Mouse (Mus musculus) forebrain, embryonic 16.5 days (tissue): ENCODE results near the gene Zfand6. TPM values are rescaled to one million over a fixed set of nuclear protein-coding genes. Genes with fewer than 3 reads are reported as not detected.

Experiments
- ATAC-seq: fragments of 200-750 bp; cut with Nextera tagmentation; 2 replicates; pipeline ENCODE4 v1.8.0; 2017; ENCODE audit warnings: mild to moderate bottlenecking, moderate library complexity
- H3K27ac ChIP-seq: fragments of 300-500 bp; sonication (generic); 2 replicates; pipeline ENCODE4 v1.5.1; 2014; ENCODE audit warnings: low read length, control low read depth
- H3K27me3 ChIP-seq: fragments of 300-500 bp; sonication (generic); replicated peaks from 2 replicates; pipeline ENCODE4 v1.6.1; 2014; ENCODE audit warnings: low read length; ENCODE audit not compliant: control insufficient read depth, insufficient read depth
- H3K36me3 ChIP-seq: fragments of 300-500 bp; sonication (generic); 2 replicates; pipeline ENCODE4 v1.6.1; 2014; ENCODE audit not compliant: control insufficient read depth, insufficient read depth
- H3K4me1 ChIP-seq: fragments of 300-500 bp; sonication (generic); replicated peaks from 2 replicates; pipeline ENCODE4 v1.6.1; 2014; ENCODE audit warnings: low read length; ENCODE audit not compliant: control insufficient read depth, insufficient read depth
- H3K4me2 ChIP-seq: fragments of 300-500 bp; sonication (generic); 2 replicates; pipeline ENCODE4 v1.6.1; 2014; ENCODE audit warnings: mild to moderate bottlenecking, low read length, control low read depth
- H3K4me3 ChIP-seq: fragments of 300-500 bp; sonication (generic); replicated peaks from 2 replicates; pipeline ENCODE4 v1.5.1; 2014; ENCODE audit warnings: mild to moderate bottlenecking, low read length, control low read depth
- H3K9ac ChIP-seq: fragments of 300-500 bp; sonication (generic); replicated peaks from 2 replicates; pipeline ENCODE4 v1.6.1; 2014; ENCODE audit warnings: low read depth, low read length, control low read depth
- H3K9me3 ChIP-seq: fragments of 300-500 bp; sonication (generic); 2 replicates; pipeline ENCODE4 v1.6.1; 2016; ENCODE audit warnings: low read length; ENCODE audit not compliant: control insufficient read depth
- WGBS: fragments of 180-500 bp; shearing (Covaris S2); extraction: QIAGEN DNeasy Blood & Tissue Kit; methylation state at CpG from one replicate; pipeline ENCODE4 v1.1.7; 2014; 5-methylcytosine and 5-hydroxymethylcytosine counted together
- polyA plus RNA-seq: library from polyadenylated mRNA; unstranded; fragments of >200 nt; fragmentation: Nextera tagmentation; extraction: Ambion mirVana; gene quantifications from 2 replicates; pipeline ENCODE4 v1.2.1, GENCODE M21; 2015

Gene Zfand6
- polyA plus RNA-seq = 195 and 198 TPM in 2 replicates

GRCm38 (mm10) chr7:84689251-84690100 is at the start of gene Zfand6:
Gene Zfand6 (minus strand): TSS chr7:84689959.
- Histone ChIP-seq H3K9ac (peak within 1 kb of the TSS; percentile 64), H3K4me1 (peaks cover 6% of the 10 kb centered on the region; the same call in 1 of the 2 replicates), H3K36me3 (no peaks in the 10 kb centered on the region), H3K27me3 (no peaks in the 10 kb centered on the region), H3K4me3 (peak within 1 kb of the TSS; percentile 96), H3K4me2 (peak within 1 kb of the TSS; percentile 97), H3K27ac (peak within 1 kb of the TSS; percentile 65), H3K9me3 (no peaks in the 10 kb centered on the region)
- peak; percentile 99 for ATAC-seq
- under 1% methylated on average over 74 of the region's 87 CpGs for WGBS

GRCm38 (mm10) chr7:84736803-84737202 is 47.0 kb upstream of the Zfand6 start:
- H3K4me3 ChIP-seq = no peak overlapping the region
- H3K27ac ChIP-seq = no peak overlapping the region
- no peak overlapping the region for H3K9ac ChIP-seq
- no peak for ATAC-seq
- 86% methylated on average over 2 of the region's 2 CpGs for WGBS
- H3K4me1 ChIP-seq = no peaks in the 10 kb centered on the region
- H3K4me2 ChIP-seq = no peak overlapping the region
- H3K36me3 ChIP-seq = no peaks in the 10 kb centered on the region
- no peaks in the 10 kb centered on the region for H3K9me3 ChIP-seq
- H3K27me3 ChIP-seq = no peaks in the 10 kb centered on the region

- Histone ChIP-seq H3K36me3 (no peaks in the 10 kb centered on the region), H3K4me2 (no peak overlapping the region), H3K9ac (no peak overlapping the region), H3K4me3 (no peak overlapping the region), H3K9me3 (no peaks in the 10 kb centered on the region), H3K27me3 (no peaks in the 10 kb centered on the region), H3K4me1 (no peaks in the 10 kb centered on the region), H3K27ac (no peak overlapping the region)
- WGBS = 56% methylated on average over 1 of the region's 1 CpGs
- ATAC-seq = no peak
Observed at GRCm38 (mm10) chr7:84733038-84733437, 43.3 kb upstream of the Zfand6 start.

- 83% methylated on average over 1 of the region's 1 CpGs for WGBS
- no peaks in the 10 kb centered on the region for H3K4me1 ChIP-seq
- no peaks in the 10 kb centered on the region for H3K9me3 ChIP-seq
- no peak overlapping the region for H3K27ac ChIP-seq
- H3K4me2 ChIP-seq = no peak overlapping the region
- no peak overlapping the region for H3K9ac ChIP-seq
- H3K4me3 ChIP-seq = no peak overlapping the region
- no peak for ATAC-seq
- no peaks in the 10 kb centered on the region for H3K36me3 ChIP-seq
- H3K27me3 ChIP-seq = no peaks in the 10 kb centered on the region
Observed at GRCm38 (mm10) chr7:84732052-84732451, 42.3 kb upstream of the Zfand6 start.

GRCm38 (mm10) chr7:84731076-84731475 is 41.3 kb upstream of the Zfand6 start:
- no peaks in the 10 kb centered on the region for H3K4me1 ChIP-seq
- H3K4me2 ChIP-seq = no peak overlapping the region
- WGBS = 94% methylated on average over 3 of the region's 3 CpGs
- H3K27ac ChIP-seq = no peak overlapping the region
- H3K27me3 ChIP-seq = no peaks in the 10 kb centered on the region
- no peak overlapping the region for H3K4me3 ChIP-seq
- H3K36me3 ChIP-seq = no peaks in the 10 kb centered on the region
- no peak for ATAC-seq
- no peak overlapping the region for H3K9ac ChIP-seq
- H3K9me3 ChIP-seq = no peaks in the 10 kb centered on the region

- no peak overlapping the region for H3K9ac ChIP-seq
- 78% methylated on average over 7 of the region's 7 CpGs for WGBS
- no peaks in the 10 kb centered on the region for H3K27me3 ChIP-seq
- no peaks in the 10 kb centered on the region for H3K4me1 ChIP-seq
- no peak overlapping the region for H3K27ac ChIP-seq
- no peak overlapping the region for H3K4me2 ChIP-seq
- no peak for ATAC-seq
- H3K9me3 ChIP-seq = no peaks in the 10 kb centered on the region
- no peaks in the 10 kb centered on the region for H3K36me3 ChIP-seq
- no peak overlapping the region for H3K4me3 ChIP-seq
Observed at GRCm38 (mm10) chr7:84722804-84723459, 33.2 kb upstream of the Zfand6 start.

GRCm38 (mm10) chr7:84710287-84710958 is 20.7 kb upstream of the Zfand6 start:
- Histone ChIP-seq H3K4me1 (no peaks in the 10 kb centered on the region), H3K9ac (no peak overlapping the region), H3K4me3 (no peak overlapping the region), H3K9me3 (no peaks in the 10 kb centered on the region), H3K36me3 (no peaks in the 10 kb centered on the region), H3K4me2 (no peak overlapping the region), H3K27ac (no peak overlapping the region), H3K27me3 (no peaks in the 10 kb centered on the region)
- ATAC-seq = no peak

GRCm38 (mm10) chr7:84706877-84707276 is 17.1 kb upstream of the Zfand6 start:
- H3K9me3 ChIP-seq = no peaks in the 10 kb centered on the region
- H3K4me2 ChIP-seq = no peak overlapping the region
- H3K36me3 ChIP-seq = no peaks in the 10 kb centered on the region
- H3K27ac ChIP-seq = no peak overlapping the region
- H3K27me3 ChIP-seq = no peaks in the 10 kb centered on the region
- H3K9ac ChIP-seq = no peak overlapping the region
- no peak for ATAC-seq
- WGBS = 75% methylated on average over 3 of the region's 3 CpGs
- H3K4me3 ChIP-seq = no peak overlapping the region
- H3K4me1 ChIP-seq = no peaks in the 10 kb centered on the region

GRCm38 (mm10) chr7:84690101-84690509 is 346 bp upstream of the Zfand6 start:
- H3K36me3 ChIP-seq = no peaks in the 10 kb centered on the region
- no peaks in the 10 kb centered on the region for H3K9me3 ChIP-seq
- H3K4me3 ChIP-seq = peak overlapping the region; percentile 96
- peaks cover 6% of the 10 kb centered on the region; the same call in 1 of the 2 replicates for H3K4me1 ChIP-seq
- H3K27me3 ChIP-seq = no peaks in the 10 kb centered on the region
- peak; percentile 90 for ATAC-seq
- H3K9ac ChIP-seq = peak overlapping the region; percentile 64
- 4% methylated on average over 19 of the region's 19 CpGs for WGBS
- no peak overlapping the region for H3K27ac ChIP-seq
- peak overlapping the region; percentile 97 for H3K4me2 ChIP-seq
